Mouse (Mus musculus) small intestine, adult 2 months (tissue): Measurements from ENCODE around the gene Ccnl2. TPM values are rescaled to one million over a fixed set of nuclear protein-coding genes. Genes with fewer than 3 reads are reported as not detected.
A peak's percentile ranks its signal among the peaks of the same experiment; 100 is the strongest.

ENCODE experiments used
- H3K27ac ChIP-seq: fragments of 200-500 bp; 2 replicates; pipeline ENCODE4 v1.5.1; 2012; ENCODE audit warnings: low read depth, low read length, control low read depth, inconsistent platforms; ENCODE audit not compliant: insufficient read depth
- H3K27me3 ChIP-seq: fragments of 200-500 bp; 2 replicates; pipeline ENCODE4 v1.6.1; 2012; ENCODE audit warnings: mild to moderate bottlenecking, moderate library complexity, low read length, inconsistent platforms; ENCODE audit not compliant: control insufficient read depth, insufficient read depth
- H3K36me3 ChIP-seq: fragments of 200-500 bp; 2 replicates; pipeline ENCODE4 v1.6.1; 2012; ENCODE audit warnings: mild to moderate bottlenecking, low read length, control low read depth, inconsistent platforms; ENCODE audit not compliant: control insufficient read depth, insufficient read depth
- H3K4me1 ChIP-seq: fragments of 200-500 bp; 2 replicates; pipeline ENCODE4 v1.6.1; 2012; ENCODE audit warnings: low read length, inconsistent platforms, mixed read lengths; ENCODE audit not compliant: control insufficient read depth, insufficient read depth, insufficient read length
- H3K4me3 ChIP-seq: fragments of 200-500 bp; 2 replicates; pipeline ENCODE4 v1.5.1; 2012; ENCODE audit warnings: low read depth, mild to moderate bottlenecking, control low read depth, inconsistent platforms, low read length, moderate library complexity
- CTCF ChIP-seq: fragments of 200-500 bp; IDR thresholded peaks from 2 replicates; pipeline ENCODE4 v1.5.1; 2012; ENCODE audit warnings: low read depth, mild to moderate bottlenecking, control low read depth, inconsistent platforms, low read length, moderate library complexity, mixed read lengths; ENCODE audit not compliant: insufficient replicate concordance, insufficient read length; ENCODE audit errors: extremely low read depth
- POLR2A ChIP-seq: fragments of 200-500 bp; IDR thresholded peaks from 2 replicates; pipeline ENCODE4 v1.6.1; 2012; ENCODE audit warnings: low read depth, mild to moderate bottlenecking, control low read depth, inconsistent platforms, low read length, moderate library complexity
- WGBS: fragments of 180-500 bp; shearing (Covaris S2); methylation state at CpG from one replicate; pipeline ENCODE4 v1.1.7; 2018; 5-methylcytosine and 5-hydroxymethylcytosine counted together
- polyA plus RNA-seq: library from polyadenylated mRNA; depleted of rRNA; stranded (reverse); fragments of >200 nt; gene quantifications from 2 replicates; pipeline ENCODE4 v1.2.3, GENCODE M21; 2012

Ccnl2 gene
- polyA plus RNA-seq, 1 experiment, result 31.3 TPM

- TF ChIP-seq CTCF, result no peak
- TF ChIP-seq POLR2A, result no peak
- WGBS, result 64% methylated on average over 5 of the region's 5 CpGs
- Histone ChIP-seq H3K27me3 (no peaks in the 10 kb centered on the region), H3K4me3 (peak overlapping the region; percentile 69), H3K4me1 (peaks cover 46% of the 10 kb centered on the region), H3K36me3 (0 out of 2 replicates have a peak, but pooled peaks cover 5% of the 10 kb centered on the region), H3K27ac (peak overlapping the region; percentile 91)
Measured at GRCm38 (mm10) chr4:155773335-155774078, 38.8 kb upstream of the Ccnl2 start.

GRCm38 (mm10) chr4:155774280-155774754, 38.0 kb upstream of the Ccnl2 start, which contains the start of gene Vwa1:
Vwa1 (minus strand) TSS chr4:155774698.
- WGBS, result under 1% methylated on average over 35 of the region's 35 CpGs
- TF ChIP-seq CTCF (no peak), POLR2A (peak; percentile 76)
- Histone ChIP-seq H3K4me1 (peaks cover 48% of the 10 kb centered on the region), H3K27ac (peak within 1 kb of the TSS; percentile 91), H3K36me3 (0 out of 2 replicates have a peak, but pooled peaks cover 5% of the 10 kb centered on the region), H3K27me3 (no peaks in the 10 kb centered on the region), H3K4me3 (peak within 1 kb of the TSS; percentile 69)

- TF ChIP-seq POLR2A (no peak), CTCF (no peak)
- Histone ChIP-seq H3K27me3 (no peaks in the 10 kb centered on the region), H3K36me3 (0 out of 2 replicates have a peak, but pooled peaks cover 5% of the 10 kb centered on the region), H3K27ac (peak overlapping the region; percentile 72), H3K4me3 (no peak overlapping the region), H3K4me1 (peaks cover 45% of the 10 kb centered on the region)
- WGBS, result 56% methylated on average over 9 of the region's 9 CpGs
Measured at GRCm38 (mm10) chr4:155774971-155775740, 37.1 kb upstream of the Ccnl2 start.

DNA sequence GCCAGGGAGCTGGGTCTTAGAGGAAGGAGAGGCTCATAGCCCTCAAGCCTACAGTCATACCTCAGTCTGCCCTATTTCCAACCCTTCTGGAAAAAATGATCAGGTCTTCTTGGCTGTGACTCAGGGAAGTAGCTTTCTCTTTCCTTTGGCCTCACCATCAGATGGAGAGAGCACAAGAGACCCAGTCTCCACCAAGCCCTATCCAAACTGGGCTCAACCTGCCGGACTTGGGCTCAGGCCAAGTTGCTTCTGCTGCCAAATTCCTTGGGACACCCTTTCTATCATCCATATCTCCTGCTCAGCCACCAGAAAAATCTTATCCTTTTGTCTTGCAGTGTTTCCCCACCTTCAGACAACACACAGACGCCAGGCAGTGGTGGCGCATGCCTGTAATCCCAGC, 36.4 kb upstream of the Ccnl2 start:
- 45% methylated on average over 3 of the region's 3 CpGs for WGBS
- H3K36me3 ChIP-seq, result 0 out of 2 replicates have a peak, but pooled peaks cover 5% of the 10 kb centered on the region
- peak overlapping the region; percentile 72 for H3K27ac ChIP-seq
- no peaks in the 10 kb centered on the region for H3K27me3 ChIP-seq
- TF ChIP-seq CTCF (no peak), POLR2A (no peak)
- no peak overlapping the region for H3K4me3 ChIP-seq
- peaks cover 39% of the 10 kb centered on the region for H3K4me1 ChIP-seq

DNA sequence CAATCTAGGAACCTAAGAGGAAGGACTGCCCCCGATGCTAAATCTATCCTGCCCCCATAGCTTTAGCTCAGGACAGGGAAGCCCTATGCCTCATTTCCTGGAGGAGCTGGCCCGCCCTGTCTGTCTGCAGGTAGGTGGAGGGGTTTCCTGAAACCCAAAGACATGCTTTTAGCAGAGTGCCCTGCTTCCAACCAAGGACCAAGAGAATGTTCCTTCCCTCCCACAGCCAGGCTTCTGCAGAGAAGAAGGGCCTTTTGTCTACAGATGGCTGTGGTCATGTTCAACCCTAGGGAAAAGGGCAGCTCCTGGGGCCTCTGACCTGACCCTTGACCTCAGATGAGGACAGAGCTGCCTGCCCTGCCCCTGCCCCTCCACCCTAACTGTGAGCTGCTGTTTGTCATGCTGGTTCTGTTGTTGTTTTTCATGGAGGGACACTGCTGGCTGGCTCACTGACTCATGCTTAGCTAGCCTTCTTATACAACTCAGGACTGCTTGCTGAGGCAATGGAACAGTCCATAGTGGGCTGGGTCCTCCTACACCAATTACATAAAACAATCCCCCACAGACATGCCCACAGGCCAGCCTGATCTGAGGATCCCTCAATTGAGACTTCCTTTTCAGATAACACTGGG, 35.5 kb upstream of the Ccnl2 start:
- H3K36me3 ChIP-seq, result 0 out of 2 replicates have a peak, but pooled peaks cover 5% of the 10 kb centered on the region
- H3K27me3 ChIP-seq, result no peaks in the 10 kb centered on the region
- H3K4me1 ChIP-seq, result peaks cover 37% of the 10 kb centered on the region
- TF ChIP-seq CTCF (no peak), POLR2A (no peak)
- peak overlapping the region; percentile 20 for H3K27ac ChIP-seq
- no peak overlapping the region for H3K4me3 ChIP-seq
- 59% methylated on average over 2 of the region's 2 CpGs for WGBS

DNA sequence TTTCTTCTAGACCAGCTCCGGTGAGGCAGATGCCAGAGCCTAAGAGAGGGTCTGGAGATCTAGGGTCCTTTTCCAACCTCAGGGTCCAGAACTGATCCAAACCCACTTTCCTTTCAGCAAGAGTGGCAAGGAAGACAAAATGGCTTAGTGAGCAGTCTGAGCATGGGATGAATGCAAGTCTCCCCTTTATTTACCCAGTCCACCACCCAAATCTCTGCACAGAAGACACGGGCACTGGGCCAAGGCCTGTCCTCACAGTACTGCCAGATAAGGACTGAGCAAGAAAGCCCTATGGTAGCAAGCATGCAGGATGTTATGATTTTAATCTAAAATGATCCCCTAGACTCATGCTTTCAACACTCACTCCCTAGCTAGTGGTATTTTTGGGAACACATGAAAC, 34.5 kb upstream of the Ccnl2 start:
- Histone ChIP-seq H3K4me1 (peaks cover 27% of the 10 kb centered on the region), H3K27me3 (no peaks in the 10 kb centered on the region), H3K4me3 (no peak overlapping the region), H3K27ac (no peak overlapping the region), H3K36me3 (0 out of 2 replicates have a peak, but pooled peaks cover under 1% of the 10 kb centered on the region)
- TF ChIP-seq CTCF (no peak), POLR2A (no peak)
- 48% methylated on average over 2 of the region's 2 CpGs for WGBS
